Mouse (Mus musculus) WW6 (cell line): ENCODE results near the gene Usp54.
"Not testable (repeated sequence)": the region's sequence is repeated elsewhere in the genome, so short reads cannot be mapped to it uniquely, and the experiment has no call there.

Experiments
- DNase-seq: peaks from one replicate; pipeline ENCODE4 v3.0.0-alpha.2; 2013; ENCODE audit warnings: low read depth, low spot score

Usp54 gene

DNA sequence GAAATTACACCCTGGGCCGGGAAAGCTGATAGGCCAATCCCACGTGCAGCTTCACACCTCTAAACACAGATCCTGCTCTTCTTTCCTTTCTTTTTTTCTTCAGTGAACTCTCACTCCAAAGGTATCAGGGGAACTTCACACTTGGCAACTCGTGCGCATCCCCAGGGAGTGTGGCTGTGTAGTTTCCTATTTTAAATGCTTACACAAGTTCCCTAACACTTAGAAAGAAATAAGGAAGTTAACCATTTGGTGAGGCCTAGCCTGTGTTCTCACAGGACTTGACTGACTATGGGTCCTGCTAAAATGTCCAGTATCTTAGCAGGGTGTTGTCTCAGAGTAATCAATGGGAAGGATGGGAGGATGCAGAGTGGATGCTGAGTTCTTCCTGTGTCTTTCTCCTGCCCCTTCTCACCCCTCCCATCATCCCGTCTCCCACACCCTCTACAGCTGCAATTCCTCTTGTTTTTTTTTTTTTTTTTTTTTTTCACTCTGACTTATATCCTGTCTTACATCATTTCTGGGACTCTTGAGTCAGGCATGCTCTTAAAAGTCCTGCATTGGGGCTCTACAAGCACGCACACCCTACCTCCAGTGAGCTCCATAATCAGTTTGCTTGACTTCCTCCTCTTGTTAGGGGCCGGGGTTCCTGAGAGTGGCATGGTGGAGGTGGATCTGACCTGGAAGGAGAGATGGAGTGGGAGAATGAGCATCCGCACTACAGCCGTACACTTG is 14.0 kb upstream of the Usp54 start:
- DNase-seq, result no peak

DNA sequence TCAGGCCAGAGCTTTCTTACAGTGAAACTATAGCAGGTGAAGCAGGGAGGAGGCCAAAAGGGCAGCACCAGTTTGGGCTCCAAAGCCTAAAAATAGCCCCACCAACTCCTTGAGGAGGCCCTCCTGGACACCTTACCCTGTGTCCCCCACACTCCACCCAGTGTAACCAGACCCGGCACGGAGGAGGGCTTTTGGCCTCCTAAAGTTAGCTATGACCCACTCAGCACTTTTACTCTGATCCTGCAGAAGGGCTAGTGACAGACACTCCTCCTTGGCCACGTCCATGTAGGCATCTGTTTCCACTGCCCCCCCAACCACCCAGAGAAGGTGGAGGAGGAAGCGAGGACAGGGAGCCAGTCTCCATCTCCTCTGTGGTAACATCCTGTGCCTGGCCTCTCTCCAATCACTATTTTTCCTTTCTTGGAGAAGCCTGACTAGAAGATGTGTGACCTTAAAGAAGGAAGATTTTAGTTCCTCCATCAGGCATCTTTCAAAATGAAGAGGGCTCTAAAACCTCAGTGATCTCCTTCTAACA is 10.9 kb upstream of the Usp54 start:
- no peak for DNase-seq

DNA sequence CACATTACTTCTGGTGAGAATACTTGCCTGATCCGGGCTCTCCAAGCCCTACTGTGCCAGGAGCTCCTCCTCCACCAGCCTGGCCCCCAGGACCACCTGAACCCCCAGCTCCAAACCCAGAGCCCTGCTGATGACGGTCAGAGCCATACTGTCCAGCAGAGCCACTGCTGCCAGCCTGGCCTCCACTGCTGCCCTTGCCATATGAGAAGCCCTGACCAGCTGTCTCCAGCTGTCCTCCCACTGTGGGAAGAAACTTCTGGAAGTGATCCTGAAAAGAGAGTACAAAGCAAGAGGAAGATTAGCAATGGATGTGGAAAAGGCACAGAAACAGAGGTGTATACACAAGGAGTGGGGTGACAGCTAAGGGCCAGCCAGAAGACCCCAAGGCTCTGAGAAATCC is 10.1 kb upstream of the Usp54 start:
- no peak for DNase-seq

DNA sequence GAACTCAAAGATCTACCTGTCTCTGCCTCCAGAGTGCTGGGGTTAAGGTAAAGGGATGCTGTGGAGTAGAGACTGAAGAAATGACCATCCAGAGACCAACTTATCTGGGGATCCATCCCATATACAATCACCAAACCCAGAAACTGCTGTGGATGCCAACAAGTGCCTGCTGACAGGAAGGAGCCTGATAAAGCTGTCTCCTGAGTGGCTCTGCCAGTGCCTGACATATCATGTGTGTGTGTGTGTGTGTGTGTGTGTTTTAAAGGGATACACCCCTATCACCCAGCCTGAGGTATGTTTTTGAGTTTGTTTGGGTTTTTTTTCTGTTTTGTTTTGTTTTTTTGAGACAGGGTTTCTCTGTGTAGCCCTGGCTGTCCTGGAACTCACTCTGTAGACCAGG is 5.5 kb upstream of the Usp54 start:
- DNase-seq, result no peak

DNA sequence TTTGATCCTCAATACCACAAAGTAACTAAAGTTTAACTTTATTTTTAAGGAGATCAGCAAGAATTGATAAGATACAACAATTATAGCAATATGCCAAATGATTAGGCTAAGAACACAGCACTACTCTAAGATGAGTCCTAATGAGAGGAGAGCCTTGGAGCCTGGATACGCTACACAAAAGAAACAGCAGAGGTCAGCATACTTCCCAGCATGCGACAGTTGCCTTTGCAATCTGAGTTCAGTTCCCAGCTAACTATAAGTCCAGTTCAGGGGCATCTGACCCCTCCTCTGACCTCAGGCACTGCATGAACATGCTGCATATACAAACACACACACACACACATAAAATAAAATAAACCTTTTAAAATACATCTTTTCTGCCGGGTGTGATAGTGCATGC is 4.7 kb upstream of the Usp54 start:
- no peak for DNase-seq

DNA sequence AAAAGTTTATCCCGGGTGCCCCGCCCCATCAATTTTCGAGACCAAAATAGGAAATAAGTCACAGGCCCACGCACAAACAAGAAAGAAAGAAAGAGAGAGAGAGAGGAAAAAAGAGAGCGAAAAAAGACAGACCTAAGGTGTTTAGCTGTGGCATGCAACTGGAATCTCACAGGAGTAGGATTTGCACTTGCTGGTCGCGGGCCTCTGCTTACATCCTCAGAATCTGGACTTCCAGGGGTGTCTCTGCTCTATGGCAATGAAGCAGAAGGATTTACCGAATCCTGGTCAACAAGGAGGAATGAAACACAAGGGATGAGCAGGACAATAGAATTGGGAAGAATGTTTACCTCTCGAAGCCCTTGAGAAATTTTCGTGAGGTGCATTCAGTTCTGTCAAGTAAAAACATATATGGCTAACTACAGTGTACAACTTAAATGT is 594 bp upstream of the Usp54 start:
- DNase-seq, result no peak

DNA sequence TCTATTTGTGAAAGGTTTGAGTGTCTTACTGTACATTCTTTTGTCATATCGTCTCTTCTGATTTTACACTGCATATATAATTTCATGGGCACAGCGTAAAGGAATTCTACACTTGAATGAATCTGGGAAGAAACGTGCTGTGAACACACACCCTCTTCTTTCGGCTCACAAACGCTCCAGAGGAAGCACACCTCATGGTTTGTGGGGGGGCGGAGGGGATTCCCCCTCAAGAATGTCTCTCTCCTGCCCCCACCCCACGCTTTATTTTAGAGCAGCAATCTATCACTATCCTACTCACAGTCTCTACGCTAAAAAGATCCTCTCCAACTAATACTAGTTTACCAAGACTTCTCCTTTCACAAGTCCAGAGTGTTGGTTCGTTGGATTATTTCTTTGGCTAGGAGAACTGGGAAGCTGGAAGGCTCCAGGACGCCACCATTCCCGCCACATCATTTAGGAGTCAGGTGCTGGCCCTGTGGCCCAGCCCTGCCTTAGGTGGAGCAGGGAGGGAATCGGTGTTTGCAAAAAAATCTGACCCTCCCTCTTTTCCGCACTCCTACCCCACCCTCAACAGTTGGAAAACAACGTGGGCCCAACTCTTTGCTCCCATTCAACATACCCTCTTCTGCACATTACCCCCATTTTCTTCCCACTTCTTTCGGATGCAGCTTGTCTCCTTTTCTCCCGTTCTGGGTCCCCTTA is 794 bp downstream of the Usp54 start:
- DNase-seq, result peak; percentile 48

DNA sequence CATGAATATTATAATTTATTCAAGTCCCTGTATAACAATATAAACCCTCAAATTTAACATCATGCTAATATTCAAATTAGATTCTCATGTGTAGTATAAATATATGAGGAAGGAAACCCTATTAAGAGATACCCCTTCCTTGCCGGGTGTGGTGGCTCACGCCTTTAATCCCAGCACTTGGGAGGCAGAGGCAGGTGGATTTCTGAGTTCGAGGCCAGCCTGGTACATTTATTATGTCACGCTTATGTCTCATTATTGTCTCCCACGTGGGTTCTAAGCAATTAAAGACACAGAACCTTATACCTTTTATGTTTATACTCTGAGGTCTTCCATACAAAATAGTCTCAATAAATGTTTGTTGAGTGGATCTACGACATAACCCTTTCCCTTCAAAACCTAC is 2.2 kb downstream of the Usp54 start:
- no peak for DNase-seq

DNA sequence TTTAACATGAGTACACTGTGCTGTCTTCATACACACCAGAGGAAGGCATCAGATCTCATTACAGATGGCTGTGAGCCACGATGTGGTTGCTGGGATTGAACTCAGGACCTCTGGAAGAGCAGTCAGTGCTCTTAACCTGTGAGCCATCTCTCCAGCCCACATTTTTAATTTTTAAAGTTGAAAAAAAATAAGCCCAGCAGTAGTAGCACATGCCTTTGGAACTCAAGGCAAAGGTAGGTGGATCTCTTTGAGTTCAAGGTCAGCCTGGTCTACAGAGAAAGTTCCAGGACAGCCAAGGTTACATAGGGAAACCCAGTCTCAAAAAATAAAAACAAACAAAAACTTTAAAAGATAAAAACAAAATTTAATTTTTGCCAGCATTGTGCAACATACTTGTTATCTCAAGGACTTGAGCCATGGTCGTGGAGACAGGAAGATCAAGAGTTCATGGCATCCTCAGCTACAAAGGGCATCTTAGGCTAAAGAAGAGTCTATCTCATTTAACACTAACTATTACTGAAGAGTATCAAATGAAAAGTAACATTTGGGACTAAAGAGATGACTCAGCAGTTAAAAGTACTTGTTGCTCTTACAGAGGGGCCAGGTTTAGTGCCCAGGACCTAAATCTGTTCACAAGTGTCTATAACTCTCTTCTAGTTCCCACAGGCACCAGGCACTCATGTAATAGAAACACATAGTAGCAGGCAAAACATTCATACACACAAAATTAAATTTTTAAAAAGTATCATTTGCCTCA is 2.9 kb downstream of the Usp54 start:
- DNase-seq, result no peak

DNA sequence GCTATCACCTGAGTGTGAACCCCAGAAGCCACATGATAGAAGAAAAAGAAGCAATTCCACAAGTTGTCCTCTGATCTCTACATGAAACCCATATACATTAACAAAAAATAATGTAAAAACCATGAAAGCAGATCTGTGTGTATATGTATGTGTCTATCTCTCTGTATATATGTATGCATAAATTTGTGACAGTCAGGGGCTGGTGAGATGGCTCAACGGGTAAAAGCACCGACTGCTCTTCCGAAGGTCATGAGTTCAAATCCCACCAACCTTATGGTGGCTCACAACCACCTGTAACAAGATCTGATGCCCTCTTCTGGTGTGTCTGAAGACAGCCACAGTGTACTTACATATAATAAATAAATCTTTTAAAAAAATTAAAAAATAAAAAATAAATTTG is 3.9 kb downstream of the Usp54 start:
- not testable (repeated sequence) for DNase-seq

DNA sequence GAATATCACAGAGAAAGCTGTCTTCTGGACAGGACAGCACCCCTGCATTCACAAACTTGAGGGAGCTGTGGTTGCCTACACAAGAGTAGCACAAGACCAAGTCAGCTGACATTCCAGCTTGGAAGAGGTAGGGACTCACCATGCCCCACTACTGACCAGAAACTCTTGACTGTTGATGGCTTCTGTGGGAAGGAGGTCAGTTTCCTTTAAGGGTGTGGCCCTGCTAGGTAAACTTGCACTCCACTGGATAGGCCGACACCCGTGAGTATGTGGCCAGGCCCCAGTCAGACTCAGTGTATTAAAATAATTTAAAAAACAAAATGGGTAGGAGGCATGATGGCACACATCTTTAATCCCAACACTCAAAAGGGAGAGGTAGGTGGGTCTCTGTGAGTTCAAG is 5.3 kb downstream of the Usp54 start:
- DNase-seq, result no peak

DNA sequence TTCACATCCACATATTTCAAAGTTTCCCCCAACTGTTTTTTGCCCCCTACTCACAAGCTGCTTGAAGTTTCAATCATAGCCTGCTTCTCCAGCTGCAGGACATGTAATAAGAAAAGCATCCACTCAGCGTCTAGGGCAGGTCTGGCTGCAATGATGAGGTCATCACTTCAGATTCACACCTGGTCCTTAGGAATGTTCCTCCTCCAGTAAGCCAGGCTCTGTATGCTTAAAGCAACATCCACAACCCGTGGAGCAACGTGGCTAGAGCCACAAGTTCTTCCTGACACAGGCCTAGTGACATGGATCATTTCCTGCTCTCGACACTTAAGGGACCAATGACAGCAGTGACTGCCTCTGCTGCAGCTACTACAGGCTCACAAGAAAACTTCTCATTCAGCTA is 9.6 kb downstream of the Usp54 start:
- DNase-seq, result no peak

DNA sequence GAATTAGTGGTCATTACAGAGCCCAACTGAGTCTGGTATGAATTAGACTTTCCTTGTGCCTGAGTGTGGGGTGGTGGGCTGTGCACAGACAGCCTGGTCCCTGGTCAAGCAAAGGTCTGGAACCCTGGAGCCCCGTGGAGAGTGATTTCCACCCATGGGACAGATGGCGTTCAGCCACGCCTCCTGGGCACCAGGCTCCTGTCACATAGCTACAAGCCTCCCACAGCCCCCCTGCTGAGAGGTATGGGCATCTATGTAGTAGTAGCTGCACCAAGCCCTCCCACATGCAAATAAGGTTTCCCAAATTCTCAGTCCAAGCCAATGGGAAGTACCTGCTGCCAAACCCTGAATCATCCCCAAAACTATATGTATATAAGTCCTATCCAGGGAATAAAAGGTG is 13.9 kb downstream of the Usp54 start:
- no peak for DNase-seq

DNA sequence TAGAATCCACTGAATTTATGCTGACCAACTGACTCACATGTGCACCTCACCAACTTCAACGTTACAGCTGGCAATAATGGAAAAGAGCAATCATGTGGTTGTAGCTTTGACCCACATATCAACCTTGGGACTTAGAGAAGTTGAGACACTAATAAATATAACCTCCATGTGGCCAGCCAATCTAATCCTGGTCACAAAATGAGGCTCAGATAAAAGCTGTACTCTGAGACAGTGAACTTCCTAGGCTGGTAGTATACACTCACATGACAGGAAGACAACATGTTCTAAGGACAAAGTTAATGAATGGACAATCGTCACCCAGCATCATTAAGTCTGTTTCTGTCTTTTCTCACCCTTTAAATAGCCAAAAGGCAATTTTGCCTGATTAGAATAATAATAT is 14.4 kb downstream of the Usp54 start:
- no peak for DNase-seq

DNA sequence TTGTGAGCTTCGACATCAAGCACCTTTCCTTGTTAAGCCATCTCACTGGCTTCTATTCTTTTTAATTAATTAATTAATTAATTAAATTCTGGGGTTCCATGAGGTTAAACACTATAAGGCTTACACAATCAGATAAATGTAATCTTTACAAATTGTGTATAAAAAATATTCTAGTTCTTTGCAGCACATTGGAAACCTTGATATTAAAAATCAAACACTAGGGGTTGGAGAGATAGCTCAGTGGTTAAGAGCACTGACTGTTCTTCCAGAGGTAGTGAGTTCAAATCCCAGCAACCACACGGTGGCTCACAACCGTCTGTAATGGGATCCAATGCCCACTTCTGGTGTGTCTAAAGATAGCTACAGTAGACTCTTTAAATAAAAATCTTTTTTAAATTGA is 18.0 kb downstream of the Usp54 start:
- DNase-seq, result no peak

DNA sequence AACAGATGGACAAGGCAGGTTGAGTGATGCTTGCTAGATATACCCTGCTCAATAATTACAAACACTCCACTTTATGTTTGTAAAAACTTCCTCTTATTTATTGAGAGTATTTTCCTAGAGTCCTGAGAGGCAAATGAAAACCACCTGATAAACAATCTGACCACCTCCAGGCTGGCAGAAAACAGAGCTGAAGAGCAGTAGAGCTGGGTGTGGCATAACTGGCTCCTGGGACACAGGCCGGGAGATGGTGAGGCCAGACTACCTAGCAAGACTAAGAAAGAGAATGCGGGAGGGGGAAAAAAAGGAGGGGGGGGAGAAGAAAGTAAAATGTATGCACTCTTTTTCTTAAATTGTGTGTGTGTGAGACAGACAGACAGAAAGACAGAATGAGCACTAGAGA is 18.5 kb downstream of the Usp54 start:
- DNase-seq, result no peak

DNA sequence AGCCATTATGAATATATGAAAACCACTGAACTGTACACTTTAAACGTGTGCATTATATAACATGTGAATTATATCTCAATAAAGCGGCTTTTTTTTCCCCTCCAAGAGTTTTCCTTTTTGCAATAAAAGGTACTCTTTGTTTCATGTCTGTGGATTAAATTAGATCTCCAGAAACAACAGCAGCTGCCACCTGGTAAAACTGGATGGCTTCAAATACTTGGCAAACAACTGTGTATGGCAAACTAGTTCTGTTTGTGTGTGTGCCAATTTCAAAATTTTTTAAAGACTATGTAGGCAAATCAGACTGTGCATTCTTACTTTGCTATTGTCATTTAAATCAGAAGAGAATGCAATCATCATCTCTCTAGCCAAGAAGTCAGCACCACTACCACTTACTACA is 19.0 kb downstream of the Usp54 start:
- DNase-seq, result no peak

DNA sequence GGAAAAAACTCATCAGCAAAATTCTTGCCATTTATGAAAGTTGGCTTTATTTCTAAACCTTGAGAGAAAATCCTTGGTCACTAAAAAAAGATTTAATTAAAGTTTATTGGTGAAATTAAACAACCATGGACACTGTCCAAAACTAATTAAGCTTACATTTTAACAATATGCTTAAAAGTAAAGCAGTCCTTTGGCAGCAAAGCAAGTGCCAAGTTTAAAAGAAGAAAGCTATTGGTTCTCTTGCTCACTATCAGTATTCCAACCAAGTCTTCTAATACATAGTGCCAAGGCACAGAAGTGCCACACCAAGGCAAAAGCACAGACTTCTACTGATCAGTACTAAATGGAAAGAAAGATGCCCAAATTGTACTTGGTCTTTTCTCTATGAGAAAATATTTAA is 21.7 kb downstream of the Usp54 start:
- DNase-seq, result no peak

DNA sequence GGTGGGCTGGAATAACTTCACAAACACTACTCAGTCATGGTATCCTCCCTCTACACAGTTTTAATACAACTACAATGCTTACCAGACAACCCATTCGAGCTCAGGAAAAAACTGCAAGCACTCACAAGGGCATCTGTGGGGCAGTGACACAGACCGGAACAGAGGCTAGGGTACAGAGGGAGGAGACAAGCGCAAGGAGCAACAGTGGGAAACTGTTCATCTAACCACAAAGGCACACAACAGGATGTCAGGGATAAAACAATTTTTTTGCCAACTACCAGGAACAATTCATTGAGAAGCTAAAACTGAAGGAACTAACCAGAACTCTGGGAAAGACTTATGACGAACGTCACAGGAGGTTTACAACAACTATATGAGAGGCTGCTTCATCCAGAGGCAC is 22.7 kb downstream of the Usp54 start:
- no peak for DNase-seq

DNA sequence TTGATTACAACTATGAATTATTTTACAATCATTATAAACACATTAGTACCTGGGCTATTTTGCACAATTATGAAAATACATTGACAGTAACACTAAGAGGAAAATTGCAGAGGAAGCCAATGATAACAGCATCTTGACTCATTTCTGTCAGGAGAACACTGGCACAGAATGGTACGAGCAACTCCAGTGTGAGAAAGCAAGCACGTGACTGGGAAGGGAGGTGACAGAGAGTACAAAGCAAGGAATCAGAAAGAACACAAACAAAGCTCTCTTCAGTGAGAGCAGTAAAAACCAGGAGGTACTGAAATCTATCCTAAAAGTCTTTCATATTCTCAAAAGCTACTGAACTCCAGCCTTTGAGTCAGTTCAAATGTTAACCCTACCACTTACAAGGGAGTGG is 24.4 kb downstream of the Usp54 start:
- DNase-seq, result no peak

DNA sequence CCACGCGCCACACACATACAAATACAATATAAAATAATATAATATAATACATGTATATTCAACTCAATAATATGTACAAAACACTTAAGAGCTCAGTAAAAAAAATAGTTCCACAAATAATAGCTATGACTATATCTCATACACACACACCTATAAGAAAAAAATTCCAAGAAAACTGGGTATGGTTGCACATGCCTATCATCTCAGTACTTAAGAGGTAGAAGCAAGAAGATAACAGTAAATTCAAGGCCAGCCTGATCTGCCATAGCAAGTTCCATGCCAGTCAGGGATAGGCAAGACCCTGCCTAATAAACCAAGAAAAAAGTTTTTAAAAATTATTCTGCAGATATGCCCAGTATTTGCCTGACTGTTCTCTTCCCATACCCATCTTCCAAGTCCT is 25.8 kb downstream of the Usp54 start:
- DNase-seq, result no peak

DNA sequence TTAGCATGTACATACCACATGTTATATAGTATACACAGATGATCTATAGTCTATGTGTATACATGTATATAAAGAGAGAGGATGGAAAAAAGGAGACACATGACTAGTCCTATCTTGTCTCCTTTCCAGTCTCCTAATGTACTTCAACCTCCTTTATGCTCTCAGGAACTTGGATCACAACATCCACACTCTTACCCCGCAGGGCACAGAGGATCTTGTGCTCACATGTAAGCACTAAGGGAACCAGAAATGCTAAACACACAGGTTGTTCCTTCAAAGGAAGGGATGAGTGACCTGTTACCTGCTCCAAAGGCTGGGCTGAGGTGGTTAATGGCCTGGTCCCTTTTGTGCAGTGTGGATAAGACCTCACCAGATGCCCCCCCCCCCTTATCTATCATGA is 28.0 kb downstream of the Usp54 start:
- no peak for DNase-seq

DNA sequence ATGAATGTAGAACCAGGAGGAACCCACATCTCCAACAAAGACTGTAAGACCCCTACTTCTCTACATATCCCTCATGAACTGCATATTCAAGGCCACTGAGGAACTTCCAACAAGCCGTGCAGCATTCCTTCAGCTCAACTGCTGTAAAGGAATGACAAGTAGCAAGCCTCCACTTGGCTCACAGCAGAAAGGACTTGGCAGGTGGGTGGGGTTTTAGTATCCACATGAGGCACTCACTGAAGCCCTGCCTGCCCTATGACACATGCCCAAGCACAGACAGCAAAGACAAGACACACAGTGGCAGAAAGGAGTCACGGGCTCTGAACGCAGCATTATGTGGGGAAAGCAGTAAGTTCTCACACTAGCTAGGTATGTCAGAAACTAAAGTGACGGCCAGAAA is 30.7 kb downstream of the Usp54 start:
- DNase-seq, result no peak
